Mouse (Mus musculus) liver, adult 2 months (tissue): ENCODE measurements at regions not wholly inside any gene's neighbourhood (a gene's known extent, or its start where the extent isn't known, plus 50 kb on each side); places are given as distances from the start of the nearest gene placed in this dataset.

Experiments used
- CTCF ChIP-seq: fragments of 200-500 bp; IDR thresholded peaks from 2 replicates; pipeline ENCODE4 v1.5.1; 2011; ENCODE audit warnings: low read depth, low read length, control low read depth
- POLR2A ChIP-seq: fragments of 200-500 bp; IDR thresholded peaks from 2 replicates; pipeline ENCODE4 v1.6.1; 2011; ENCODE audit warnings: low read length, control low read depth; ENCODE audit not compliant: insufficient read depth; ENCODE audit errors: extremely low read depth

DNA sequence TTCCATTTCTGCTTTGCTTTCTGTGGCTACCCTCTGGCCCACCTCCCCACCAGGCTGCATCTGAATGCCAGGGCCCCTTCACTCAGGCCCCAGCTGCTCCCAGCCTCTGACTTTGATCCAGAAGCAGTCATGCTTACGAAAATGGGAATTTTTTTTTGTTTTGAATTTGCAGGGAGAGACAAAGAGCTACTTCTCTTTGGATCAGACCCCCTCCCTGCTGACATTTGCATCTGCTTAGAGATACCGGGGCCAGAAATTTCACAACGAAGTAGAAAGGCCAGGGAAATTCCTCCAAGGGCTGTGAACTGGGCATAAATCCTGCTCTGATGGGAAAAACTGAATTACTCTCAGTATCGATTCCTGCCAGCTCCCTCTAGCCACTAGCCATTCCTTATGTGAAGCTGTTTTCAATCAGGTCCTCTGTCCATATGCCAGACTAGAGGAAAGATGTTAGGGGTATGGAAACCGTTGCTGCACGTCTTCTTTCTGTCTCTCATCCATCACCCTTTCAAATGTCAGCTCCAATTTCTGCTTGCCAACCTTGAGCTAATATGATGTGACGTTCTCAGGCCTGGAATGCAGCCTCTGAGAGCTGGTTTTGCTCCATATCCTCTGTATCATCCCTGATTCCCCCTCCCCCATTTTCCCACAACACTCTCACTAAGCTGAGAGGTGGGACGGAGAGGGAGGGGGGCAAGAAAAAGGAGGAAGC lies 62.4 kb upstream of the S1pr3 start:
- TF ChIP-seq POLR2A (no peak), CTCF (no peak)
